Mouse (Mus musculus): ENCODE data around the gene Kcnq2.

- TF ChIP-seq CTCF (IDR thresholded peaks at IDR 0.05; ENCODE audit: control insufficient read depth, insufficient read depth, insufficient read length) (no peak), MAX (IDR thresholded peaks at IDR 0.05) (no peak), USF1 (IDR thresholded peaks at IDR 0.05; ENCODE audit: low read depth) (no peak), MYOD1 (IDR thresholded peaks at IDR 0.05; ENCODE audit: control insufficient read depth, insufficient read length, low read depth) (no peak), CEBPB (IDR thresholded peaks at IDR 0.05; ENCODE audit: low read depth) (no peak), FOSL1 (IDR thresholded peaks at IDR 0.05; ENCODE audit: insufficient read depth, low read length, poor library complexity, severe bottlenecking) (no peak)
These were observed 62.7 kb downstream of the Kcnq2 start for GRCm38 (mm10) chr2:181072403-181072714.
